Mouse (Mus musculus): ENCODE results near the gene Klhl26.
A peak's percentile ranks its signal among the peaks of the same experiment; 100 is the strongest.

The Klhl26 gene

DNA sequence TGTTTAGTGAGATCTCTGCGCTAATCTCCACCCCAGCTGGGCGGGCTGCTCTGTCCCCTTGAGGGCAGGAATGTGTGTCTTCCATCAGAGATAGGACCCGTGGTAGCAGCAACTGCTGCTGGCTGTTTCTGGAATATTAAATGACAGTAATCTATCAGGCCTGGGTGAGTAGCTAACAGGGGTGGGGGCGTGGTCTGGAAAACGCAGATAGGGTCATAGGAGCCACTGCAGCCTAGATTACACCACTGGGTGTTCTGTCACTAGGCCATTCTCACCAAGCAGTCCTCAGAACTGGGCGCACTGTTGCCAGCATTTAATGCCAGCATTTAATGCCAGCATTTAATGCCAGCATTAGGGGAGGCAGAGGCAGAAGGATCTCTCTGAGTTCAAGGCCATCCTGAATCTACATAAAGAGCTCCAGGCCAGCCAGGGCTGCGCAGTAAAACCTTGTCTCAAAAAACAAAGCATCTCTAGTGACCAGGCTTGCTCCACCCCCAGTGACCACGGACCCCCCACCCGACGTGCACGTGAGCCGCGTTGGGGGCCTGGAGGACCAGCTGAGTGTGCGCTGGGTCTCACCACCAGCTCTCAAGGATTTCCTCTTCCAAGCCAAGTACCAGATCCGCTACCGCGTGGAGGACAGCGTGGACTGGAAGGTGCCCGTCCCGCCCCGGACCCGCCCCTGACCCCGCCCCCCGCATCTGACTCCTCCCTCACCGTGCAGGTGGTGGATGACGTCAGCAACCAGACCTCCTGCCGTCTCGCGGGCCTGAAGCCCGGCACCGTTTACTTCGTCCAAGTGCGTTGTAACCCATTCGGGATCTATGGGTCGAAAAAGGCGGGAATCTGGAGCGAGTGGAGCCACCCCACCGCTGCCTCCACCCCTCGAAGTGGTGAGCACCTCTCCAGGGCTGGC lies 23.9 kb upstream of the Klhl26 start:
- no peak for DNase-seq

DNA sequence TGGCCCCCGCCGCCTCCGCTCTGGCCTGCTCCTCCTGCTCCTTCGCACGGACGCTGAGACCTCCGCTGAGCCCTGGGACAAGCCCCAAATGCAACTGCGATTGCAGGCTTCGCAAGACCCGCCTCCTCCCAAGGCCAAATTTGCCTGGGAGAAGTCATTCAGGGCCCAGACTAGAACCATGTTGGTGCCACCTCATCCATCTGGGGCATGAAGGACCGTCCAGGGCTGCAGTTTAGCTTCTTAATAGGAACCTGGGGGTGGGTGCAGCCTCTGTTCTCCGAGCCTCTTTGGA lies 18.9 kb upstream of the Klhl26 start:
- DNase-seq = no peak

DNA sequence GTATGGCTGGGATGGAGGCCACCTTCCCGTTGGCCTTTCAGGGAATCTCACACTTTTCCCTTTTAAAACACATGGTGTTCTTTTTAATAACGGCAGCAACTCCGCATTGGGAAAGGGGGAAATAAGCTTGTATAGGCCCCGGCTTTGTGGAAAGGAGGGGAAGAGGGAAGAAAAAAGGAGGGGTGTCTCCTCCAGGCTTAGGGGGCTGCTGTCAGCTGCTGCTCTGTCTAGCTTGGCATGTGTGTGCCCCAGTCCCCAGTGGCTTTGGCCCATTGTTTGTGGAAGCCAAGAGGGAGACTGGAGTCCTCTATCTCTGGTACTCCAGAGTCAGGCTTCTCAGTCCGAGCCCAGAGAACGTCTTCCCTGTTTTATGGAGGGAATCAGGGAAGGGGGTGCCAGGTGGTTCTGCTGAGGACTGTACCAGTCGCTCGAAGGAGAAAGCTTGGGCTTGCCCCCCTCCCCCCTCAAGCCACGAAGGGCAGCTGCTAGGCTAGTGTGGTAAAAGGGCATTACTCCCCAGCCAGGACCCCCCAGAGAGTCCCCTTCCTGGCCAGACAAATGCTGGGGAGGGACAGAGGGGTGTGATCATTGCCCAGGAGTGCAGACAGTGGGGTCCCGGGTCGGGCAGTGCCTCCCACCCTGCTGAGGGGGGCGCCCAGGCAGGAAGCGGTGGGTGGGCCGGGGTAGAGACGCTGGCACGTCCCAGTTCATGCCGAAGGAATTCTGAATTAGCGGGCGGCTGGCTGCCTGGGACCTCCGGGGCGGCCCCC lies 18.4 kb upstream of the Klhl26 start:
- no peak for DNase-seq

DNA sequence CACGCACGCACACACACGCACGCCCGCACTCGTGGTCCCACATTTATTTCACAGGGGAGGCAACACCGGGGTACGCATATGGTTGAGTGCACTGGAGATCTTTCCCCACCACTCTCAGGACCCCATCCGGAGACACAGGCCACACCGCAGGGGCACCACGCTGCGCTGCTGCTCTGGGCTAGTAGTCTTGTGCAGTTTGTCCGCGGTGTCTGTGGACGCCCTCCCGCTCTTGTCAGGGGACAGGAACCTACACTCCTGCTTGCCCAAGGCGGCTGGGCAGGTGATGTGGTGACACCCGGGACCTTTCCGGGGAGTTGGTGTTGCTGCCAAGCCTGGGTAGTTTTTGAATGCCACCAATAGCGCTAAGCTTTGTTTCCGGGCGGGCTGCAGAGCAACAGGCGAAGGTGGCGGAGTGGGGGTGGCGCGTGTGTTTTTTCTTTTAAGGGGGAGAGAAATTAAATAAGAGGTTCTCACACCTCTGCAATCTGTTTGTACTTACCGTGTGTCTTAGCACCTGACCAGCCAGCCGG lies 17.7 kb upstream of the Klhl26 start:
- DNase-seq = no peak

DNA sequence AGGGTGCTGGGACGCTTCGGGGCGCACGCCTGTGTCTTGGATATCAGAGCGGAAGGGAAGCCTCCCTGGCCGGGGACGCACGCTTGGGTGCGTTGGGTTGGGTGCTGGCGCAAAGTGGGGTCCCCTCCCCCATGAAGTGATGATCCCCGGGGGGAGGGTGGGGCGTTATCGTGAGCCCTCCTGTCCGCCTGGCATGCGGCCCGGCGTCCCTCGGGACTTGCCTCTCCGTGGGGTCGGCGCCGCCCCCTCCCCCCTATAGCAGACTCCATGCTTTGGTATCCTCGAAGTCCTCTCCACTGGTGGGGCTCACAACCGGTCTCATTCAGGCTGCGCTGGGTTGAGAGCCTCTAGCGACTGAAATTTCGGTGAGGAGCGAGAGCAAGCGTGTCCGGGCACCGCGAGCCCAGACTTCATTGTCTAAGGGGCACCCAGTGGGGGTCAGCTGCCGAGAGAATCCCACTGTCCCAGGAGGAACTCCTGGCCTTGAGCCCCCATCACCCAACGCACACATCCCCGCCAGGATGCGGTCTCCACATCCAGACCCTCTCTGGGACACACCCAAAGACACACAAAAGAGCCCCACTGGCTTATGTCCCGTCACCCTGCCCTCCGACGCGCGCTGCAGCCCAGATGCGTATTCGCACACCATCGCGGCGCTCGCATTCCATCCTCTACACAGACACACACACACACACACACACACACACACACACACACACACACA lies 17.1 kb upstream of the Klhl26 start:
- DNase-seq = no peak

DNA sequence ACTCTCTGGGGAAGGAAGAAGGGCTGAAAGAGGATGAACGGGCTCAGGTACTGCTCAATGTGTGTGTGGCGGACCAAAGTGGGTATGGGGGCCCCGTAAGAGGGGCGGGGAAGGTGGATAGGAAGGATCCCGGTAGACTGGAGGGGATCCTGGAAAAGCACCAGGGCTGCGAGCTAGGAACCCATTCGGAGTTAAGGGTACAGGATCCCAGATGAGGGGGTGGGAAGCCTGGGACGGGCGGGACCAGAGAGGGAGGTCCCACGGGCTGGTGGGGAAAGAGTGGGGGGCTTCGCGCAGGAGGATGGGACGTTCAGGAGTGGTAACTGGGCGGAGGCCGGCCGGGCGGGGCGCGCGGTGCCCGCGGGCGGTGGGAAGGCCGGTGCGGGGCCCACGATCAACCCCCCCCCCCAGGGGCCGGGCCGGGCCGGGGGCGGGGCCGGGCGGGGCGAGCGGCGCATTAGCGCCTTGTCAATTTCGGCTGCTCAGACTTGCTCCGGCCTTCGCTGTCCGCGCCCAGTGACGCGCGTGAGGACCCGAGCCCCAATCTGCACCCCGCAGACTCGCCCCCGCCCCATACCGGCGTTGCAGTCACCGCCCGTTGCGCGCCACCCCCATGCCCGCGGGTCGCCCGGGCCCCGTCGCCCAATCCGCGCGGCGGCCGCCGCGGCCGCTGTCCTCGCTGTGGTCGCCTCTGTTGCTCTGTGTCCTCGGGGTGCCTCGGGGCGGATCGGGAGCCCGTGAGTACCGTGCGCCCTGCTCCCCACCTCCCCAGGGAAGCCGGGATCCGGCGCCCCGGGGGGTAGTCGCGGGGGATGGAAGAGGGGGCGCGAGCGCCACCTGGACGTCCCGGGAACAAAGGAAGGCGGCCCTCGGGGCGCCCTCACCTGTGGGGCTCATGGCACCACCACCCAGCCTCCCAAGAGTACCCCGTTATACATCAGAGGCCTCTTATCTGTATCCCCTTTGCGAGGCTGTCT lies 16.2 kb upstream of the Klhl26 start, which contains the start of gene Crlf1:
Gene Crlf1, plus strand, starts transcription at position 495 of the 977 bp plus-strand sequence.
- DNase-seq = no peak

DNA sequence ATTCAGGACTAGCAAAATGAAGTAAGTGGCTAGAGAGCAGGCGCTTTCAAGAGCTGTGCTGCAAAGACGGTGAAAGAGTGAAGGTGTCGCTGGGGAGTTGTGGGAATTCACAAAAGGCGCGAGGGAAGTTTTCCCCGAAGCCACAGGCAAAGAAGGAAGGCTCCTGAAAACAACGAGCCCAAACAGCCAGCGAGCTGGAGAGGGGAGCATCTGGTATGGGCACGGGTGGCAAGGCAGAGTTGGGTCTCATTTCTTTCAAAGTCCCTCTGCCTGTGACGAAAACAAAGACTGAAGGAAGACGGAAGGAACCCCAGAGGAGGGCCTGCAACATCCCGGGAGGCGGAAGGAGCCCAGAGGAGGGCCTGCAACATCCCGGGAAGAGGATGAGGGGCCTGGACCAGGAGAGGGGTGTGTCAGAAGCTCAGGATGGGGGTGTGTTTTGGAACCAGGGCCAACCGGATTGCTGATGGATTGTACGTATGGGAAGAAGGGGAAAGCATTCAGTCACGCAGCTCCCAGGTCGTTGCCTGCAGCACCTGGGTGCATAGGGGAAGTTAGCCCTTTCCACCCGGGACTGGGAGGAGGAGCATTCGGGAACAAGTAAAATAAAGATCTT lies 14.2 kb upstream of the Klhl26 start:
- DNase-seq = no peak

DNA sequence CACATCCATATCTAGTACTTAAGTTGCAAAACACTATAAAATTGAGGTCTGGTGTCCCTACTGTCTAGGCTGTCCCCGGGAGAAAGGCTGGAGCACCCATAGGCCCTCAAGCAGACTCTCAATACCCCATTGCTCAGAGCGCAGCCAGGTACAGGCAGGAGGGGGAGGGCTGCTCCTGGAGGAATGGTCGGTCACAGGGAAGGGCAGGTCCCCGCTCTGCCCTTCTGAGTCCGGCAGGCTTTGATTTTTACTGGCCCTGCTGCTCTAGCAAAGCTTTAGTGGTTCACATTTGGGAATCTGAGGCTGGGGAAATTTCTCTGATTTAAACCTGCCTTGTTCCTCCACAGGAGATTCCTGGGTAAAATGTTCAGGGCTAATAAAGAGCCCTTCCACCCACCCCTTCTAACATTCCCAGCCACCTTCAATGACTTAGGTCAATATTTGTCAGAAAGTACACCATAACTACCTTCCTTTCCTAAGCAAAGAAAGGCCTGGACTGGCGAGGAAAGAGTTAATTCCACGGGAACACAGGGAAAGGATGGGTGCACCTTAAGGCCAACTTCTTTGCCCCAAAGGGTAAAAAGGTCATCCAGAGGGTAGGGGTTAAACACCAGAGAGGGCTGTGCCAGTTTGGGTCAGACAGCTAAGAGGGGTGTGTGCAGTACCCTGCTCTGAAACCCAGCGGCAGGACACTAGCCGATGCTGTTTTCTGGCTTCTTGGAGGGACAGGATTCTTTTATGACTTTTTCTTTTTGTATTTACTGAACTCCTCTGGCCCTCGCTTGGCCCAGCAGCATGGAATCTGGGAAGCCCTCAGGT lies 13.5 kb upstream of the Klhl26 start:
- DNase-seq = no peak

DNA sequence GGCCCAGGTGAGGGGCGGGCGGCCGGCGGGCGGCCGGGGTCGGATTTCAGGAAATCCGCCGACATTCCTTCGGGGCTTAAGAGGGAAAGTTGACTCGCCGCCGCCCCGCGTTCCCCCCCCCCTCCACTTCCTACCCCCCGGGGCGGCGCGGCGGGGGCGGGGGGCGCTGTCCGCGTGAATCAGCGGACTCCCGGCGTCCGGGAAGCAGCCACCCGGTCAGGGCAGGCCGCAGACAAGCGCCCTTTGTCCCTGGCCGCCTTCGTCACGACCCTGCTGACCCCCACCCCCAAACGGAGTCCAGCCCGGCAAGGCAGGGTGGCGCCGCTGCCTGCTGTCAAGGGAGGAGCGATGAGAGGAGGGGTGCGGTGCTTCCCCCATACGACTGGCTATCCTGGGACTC lies 12.8 kb upstream of the Klhl26 start:
- no peak for DNase-seq

DNA sequence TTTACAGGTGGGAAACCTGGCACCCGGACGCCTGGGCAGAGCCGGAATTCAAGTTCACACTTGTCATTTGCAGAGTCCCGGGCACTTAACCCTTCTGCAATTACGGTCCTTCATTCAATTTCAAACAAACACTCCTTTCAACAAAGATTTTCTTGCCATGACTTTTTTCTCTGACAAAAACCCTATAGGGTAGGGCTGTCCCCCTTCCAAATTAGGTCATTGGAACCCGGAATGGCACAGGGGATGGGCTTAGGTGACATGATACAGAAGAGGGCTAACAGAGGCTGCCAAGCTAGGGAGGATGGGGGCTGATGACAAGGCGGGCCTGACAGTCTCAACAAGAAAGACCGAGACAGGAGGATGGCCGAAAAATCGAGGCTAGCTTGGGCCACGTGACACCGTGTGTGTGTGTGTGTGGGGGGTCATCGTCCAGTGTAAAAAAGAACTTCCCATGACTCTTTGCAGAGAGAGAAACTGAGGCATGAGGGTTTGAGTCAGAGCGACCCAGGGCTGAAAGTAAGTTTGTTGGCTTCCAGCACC lies 12.2 kb upstream of the Klhl26 start:
- no peak for DNase-seq

DNA sequence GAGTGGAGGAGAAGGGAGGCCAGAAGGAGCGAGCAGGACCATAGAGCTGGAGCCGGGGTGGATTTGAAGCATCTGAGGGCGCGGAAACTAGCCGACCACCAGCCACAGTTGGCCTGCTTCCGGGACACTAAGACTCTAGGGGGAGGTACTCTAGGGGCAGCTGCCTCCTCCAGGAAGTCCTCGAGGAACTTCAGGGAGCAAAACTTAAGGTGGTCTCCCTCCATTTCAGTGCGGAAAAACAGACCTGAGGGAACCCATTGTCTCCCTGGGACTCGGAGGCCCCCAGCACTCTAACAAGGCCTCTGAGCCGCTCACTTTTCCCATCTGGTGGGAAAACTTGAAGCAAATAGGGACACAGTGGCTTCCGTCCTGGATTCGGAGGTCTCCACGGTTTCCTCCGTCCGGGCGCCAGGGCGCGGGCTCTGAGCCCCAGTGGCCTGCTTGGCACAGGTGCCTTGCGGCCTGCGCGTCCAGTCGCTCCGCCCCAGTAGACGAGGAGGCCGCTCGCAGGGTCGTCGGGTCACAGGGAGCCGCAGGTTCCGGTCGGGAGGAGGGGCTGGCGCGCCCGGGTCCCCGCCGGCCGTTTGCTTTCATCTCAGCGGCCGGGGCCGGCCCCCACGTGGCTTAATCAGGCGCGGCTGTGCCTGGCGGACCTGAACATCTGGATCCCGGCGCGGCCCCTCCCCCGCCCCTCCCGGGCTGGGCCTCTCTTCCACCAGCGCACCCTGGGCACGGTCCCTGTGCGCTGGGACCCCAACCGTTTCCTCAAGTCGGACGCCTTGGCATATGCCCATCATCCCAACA lies 11.4 kb upstream of the Klhl26 start:
- peak; percentile 29 for DNase-seq

DNA sequence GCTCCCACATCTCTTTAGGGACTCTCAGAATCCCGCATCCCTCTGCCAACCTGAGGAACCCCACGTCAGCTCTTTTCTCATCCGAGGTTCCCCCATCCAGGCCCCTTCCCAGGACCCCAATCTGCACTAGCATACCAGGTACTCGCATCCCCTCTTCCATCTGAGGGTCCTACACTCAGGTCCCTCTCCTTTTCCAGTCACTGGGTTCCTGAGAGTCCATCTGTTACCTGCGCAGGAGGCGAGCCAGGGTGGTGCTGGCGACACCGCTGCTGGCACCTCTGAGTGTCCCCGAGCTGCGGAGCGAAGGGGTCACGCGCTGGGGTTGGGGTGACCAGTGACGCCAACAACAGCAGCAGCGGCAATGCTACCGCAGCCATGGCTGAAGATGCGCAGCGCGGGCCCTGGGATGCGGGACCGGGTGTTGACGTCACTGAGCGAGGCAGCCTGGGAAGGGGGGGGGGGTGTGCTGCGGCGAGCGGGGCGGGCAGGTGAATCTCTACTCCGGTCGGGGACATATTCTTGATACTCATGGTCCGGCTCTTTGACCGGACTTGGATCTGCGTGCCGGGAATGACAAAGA lies 10.3 kb upstream of the Klhl26 start, which contains the start of gene Tmem59l:
Gene Tmem59l, minus strand, starts transcription at position 418 of the 580 bp plus-strand sequence.
- DNase-seq = no peak

DNA sequence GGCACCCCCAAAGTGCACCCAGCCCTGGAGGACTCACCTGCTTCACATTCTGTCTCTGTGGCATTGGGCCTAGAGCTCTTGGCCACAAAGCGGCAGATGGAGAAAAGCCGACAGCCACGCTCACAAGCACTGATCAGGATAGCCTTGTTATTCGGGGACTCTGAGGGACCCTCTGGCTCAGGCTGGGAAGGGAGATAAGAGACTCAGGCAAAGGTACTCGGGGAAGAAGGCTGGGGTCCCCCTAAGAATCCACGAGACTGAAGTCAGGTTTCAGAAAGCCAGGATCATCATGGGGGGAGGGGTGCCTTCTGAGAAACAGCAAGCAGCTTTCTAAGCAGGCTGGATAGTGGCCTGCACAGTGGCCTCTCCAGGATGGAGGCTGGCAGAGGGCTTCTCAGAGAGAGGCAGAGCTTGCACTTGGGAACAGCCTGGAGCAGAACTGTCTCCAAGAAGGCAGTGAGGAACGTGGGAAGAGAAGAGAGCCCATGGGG lies 9.5 kb upstream of the Klhl26 start:
- DNase-seq = no peak

DNA sequence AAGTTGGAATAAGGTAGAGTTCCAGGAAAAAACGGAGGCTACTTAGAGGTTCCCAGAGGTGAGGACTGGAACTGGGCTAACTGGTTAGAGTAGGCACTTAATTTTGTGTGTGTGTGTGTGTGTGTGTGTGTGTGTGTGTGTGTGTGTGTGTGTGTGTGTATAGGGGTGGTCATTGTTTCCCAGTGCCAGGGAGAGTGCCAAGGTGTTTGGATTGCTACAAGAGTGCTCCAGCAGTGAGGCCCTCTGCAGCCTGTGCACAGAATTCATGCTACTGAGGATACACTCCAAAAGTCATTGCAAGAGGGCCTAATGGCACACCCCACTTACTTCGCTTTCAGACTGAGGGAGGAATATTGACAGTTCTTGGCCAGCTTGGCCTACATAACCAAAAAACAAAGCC lies 6.2 kb upstream of the Klhl26 start:
- no peak for DNase-seq

DNA sequence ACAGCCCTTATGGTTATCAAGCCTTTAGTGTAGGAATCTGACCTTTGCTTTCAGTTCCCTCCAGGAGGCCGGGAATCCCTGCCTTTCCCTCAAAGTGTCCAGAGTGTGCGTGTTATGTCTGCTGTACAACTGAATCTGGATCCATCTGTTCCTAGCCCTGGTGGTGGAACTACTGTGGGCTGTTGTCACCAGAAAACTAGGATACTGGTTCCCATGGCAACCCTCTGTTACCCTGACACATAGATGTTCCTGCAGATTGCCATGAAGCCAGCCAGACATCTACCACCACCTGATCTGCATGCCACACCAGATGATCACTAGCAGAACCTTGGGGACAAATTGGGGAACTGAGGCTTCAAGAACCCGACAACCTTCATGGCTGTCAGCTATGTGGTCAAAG lies 5.1 kb upstream of the Klhl26 start:
- DNase-seq = no peak

DNA sequence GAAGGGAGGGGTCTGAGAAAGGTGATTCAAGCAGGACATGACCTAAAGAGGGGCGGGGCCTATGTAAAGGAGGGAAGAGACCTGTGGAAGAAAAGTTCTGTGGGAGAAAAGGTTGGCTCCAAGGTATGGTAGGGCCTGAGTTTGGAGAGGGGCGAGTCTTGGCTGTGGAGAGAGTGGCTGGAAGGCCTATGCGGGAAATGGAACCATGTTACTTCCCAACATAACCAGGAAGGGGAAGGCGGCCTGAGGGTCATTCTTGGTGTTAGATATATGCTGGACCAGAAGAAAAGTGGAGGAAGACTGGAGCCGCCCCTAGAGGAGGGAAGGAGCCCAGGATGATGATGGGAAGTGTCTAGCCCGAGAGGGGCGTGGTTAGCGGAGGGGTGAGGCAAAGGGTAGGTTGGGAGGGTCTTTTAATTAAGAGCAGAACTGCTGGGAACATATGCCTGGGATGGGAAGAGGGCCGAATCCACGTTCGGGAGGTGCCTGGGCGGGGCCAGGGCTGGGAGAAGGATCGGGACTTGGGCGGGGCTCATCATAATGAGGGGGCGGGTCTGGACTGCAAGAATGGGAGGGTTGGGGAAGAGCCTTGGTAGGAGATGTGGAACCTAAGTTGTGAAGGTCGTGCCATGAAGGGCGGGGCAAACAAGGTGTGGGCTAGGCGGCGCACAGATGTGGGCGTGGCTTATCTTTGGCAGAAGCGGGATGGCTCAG lies 658 bp upstream of the Klhl26 start:
- peak; percentile 34 for DNase-seq

DNA sequence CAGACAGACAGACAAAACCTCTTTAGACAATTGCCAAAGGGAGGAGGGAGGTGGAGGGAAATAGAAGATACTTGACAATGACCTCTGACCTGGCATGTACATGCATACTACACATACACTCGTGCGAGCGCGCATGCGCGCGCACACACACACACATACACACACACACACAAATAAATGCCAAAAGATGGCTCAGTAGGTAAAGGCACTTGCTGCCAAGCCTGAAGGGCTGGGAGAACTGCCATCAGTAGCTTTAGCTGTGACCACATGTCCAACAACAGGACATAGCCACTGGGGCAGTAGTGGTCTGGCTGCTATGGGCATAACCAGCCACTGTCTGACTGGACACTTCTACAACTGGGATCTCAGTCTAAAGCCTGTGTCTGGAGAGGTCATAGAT lies 4.9 kb downstream of the Klhl26 start:
- no peak for DNase-seq

DNA sequence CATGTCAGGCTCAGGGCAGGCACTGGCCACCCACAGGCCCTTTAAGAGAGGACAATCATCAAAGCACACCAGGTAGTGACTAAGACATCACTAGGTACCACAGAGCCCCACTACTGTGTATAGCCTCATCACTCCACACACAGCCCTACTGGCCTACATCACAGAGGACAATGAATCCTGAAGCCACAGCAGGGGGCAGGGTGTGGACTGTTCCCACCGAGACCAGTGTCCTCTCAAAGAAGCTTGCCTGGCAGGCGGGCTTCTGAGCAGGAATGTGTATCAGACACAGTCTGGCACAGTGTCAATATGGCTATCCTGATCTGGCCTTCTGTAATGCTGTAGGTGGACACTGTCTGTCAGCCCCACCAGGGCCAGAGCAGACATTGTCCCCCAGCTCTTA lies 6.8 kb downstream of the Klhl26 start:
- DNase-seq = no peak
